Mouse (Mus musculus): Measurements from ENCODE around the gene Cpxm2. TPM values are rescaled to one million over a fixed set of nuclear protein-coding genes. Genes with fewer than 3 reads are reported as not detected.

Cpxm2 gene
- total and polyA plus RNA-seq, 3 experiments: not detected

DNA sequence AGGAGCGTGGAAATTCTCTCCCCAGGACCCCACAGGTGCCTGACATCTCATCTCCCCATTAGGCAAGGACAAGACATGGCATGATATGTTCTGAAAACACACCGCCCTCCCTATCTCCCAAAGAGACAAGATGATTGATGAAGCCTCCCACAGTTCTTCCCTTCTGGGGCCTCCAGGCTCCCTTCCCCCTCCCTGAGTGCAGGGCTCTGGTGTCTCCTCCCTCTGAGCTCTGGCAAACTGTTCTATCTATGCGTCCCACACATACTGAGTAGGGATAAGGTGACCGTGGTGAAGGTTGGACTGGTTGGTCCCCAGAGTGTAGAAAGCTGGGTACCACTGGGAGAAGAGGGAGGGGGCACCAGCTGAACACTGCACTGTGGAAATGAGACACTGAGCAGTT lies 56.1 kb downstream of the Cpxm2 start:
- Histone ChIP-seq H3K27ac (ENCODE audit: insufficient read depth, low read depth) (no peak overlapping the region), H3K9me3 (replicated peaks; ENCODE audit: low read length) (peaks cover 1% of the 10 kb centered on the region), H3K4me1 (ENCODE audit: control insufficient read depth in 1 of 2, insufficient read depth in 2 of 2) (no peaks in the 10 kb centered on the region), H3K36me3 (replicated peaks in 1 of 2; ENCODE audit: control insufficient read depth in 1 of 2, insufficient read depth in 1 of 2, low read length in 1 of 2) (no peaks in the 10 kb centered on the region), H3K4me2 (ENCODE audit: insufficient read depth, low read depth, poor library complexity, severe bottlenecking) (no peak overlapping the region), H3K79me2 (replicated peaks; ENCODE audit: control insufficient read depth, extremely low read depth, insufficient read depth, poor library complexity, severe bottlenecking) (no peaks in the 10 kb centered on the region), H3K27me3 (replicated peaks) (peaks cover 91% of the 10 kb centered on the region), H3K9ac (ENCODE audit: insufficient read depth, low read depth) (no peak overlapping the region), H3K4me3 (replicated peaks in 1 of 3; ENCODE audit: low read depth in 2 of 3, low read length in 2 of 3, poor library complexity in 1 of 3) (no peak overlapping the region)
- DNase-seq (ENCODE audit: extremely low read depth): no peak
- dilution Hi-C loops (cut with MboI; ENCODE audit: extremely low pct_ligation_motif_present, extremely low pct_unique_long_range_greater_than_20kb, low sequenced_read_pairs): no loop called here
- in situ Hi-C loops (cut with MboI; ENCODE audit: low pct_ligation_motif_present, low pct_unique_long_range_greater_than_20kb, low sequenced_read_pairs): no loop called here
- TF ChIP-seq PAX5 (IDR thresholded peaks at IDR 0.05; ENCODE audit: low read length) (no peak), ELF1 (IDR thresholded peaks at IDR 0.05; ENCODE audit: low read depth, low read length) (no peak), GABPA (IDR thresholded peaks at IDR 0.05; ENCODE audit: insufficient replicate concordance, low read depth, low read length) (no peak), HCFC1 (IDR thresholded peaks at IDR 0.05; ENCODE audit: low read depth, low read length) (no peak)

DNA sequence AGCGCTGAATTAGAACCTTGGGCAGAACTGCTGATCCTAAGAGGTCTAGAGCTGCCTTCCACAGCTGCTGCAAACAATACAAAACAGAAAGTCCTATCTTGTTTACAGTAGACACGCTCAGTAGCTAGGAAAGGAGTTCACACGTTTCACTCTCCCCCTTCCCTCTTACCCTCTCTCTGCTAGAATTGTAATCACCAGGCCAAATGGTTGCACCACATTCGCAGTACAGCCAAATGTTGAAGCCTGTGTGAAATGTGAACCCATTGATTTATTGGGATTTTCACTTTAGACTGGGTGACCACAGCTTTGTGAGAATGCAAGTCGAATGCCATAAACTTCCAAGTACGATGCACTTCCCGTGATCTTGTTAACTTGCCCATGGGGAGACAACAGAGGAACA lies 59.9 kb downstream of the Cpxm2 start:
- in situ Hi-C loops (cut with MboI; ENCODE audit: low pct_ligation_motif_present, low pct_unique_long_range_greater_than_20kb, low sequenced_read_pairs) (no loop called here), dilution Hi-C loops (cut with MboI; ENCODE audit: extremely low pct_ligation_motif_present, extremely low pct_unique_long_range_greater_than_20kb, low sequenced_read_pairs) (no loop called here)
- Histone ChIP-seq H3K79me2 (replicated peaks; ENCODE audit: control insufficient read depth, extremely low read depth, insufficient read depth, poor library complexity, severe bottlenecking) (no peaks in the 10 kb centered on the region), H3K27ac (ENCODE audit: insufficient read depth, low read depth) (no peak overlapping the region), H3K9me3 (replicated peaks; ENCODE audit: low read length) (no peaks in the 10 kb centered on the region), H3K4me3 (replicated peaks in 1 of 3; ENCODE audit: low read depth in 2 of 3, low read length in 2 of 3, poor library complexity in 1 of 3) (no peak overlapping the region), H3K36me3 (replicated peaks in 1 of 2; ENCODE audit: control insufficient read depth in 1 of 2, insufficient read depth in 1 of 2, low read length in 1 of 2) (no peaks in the 10 kb centered on the region), H3K4me2 (ENCODE audit: insufficient read depth, low read depth, poor library complexity, severe bottlenecking) (no peak overlapping the region), H3K4me1 (ENCODE audit: control insufficient read depth in 1 of 2, insufficient read depth in 2 of 2) (no peaks in the 10 kb centered on the region), H3K9ac (ENCODE audit: insufficient read depth, low read depth) (no peak overlapping the region), H3K27me3 (replicated peaks) (peaks cover 91% of the 10 kb centered on the region)
- no peak for TF ChIP-seq MAX (IDR thresholded peaks at IDR 0.05; ENCODE audit: low read length)
- no peak for TF ChIP-seq BHLHE40 (IDR thresholded peaks at IDR 0.05; ENCODE audit: low read depth, low read length)
- TF ChIP-seq SIN3A (IDR thresholded peaks at IDR 0.05; ENCODE audit: low read length): no peak
- TF ChIP-seq POLR2AphosphoS2 (IDR thresholded peaks at IDR 0.05; ENCODE audit: low read depth, low read length): no peak
- TF ChIP-seq USF2 (conservative IDR thresholded peaks at IDR 0.05; ENCODE audit: low read depth, low read length): no peak
- TF ChIP-seq ZNF384 (IDR thresholded peaks at IDR 0.05; ENCODE audit: low read depth, low read length): no peak
- no peak for TF ChIP-seq UBTF (IDR thresholded peaks at IDR 0.05; ENCODE audit: low read depth, low read length)
- no peak for TF ChIP-seq POLR2A (IDR thresholded peaks at IDR 0.05; ENCODE audit: low read depth, low read length)
- no peak for TF ChIP-seq ELF1 (IDR thresholded peaks at IDR 0.05; ENCODE audit: low read depth, low read length)
- TF ChIP-seq CHD2 (IDR thresholded peaks at IDR 0.05; ENCODE audit: low read length): no peak
- no peak for TF ChIP-seq JUN (IDR thresholded peaks at IDR 0.05; ENCODE audit: insufficient read depth, low read depth, low read length)
- TF ChIP-seq PAX5 (IDR thresholded peaks at IDR 0.05; ENCODE audit: low read length): no peak
- no peak for TF ChIP-seq EP300 (IDR thresholded peaks at IDR 0.05; ENCODE audit: low read length)
- TF ChIP-seq TCF12 (IDR thresholded peaks at IDR 0.05; ENCODE audit: low read depth, low read length): no peak
- no peak for TF ChIP-seq NELFE (IDR thresholded peaks at IDR 0.05; ENCODE audit: low read depth, low read length)
- TF ChIP-seq E2F4 (IDR thresholded peaks at IDR 0.05; ENCODE audit: insufficient replicate concordance, low read depth, low read length): no peak
- DNase-seq (ENCODE audit: extremely low read depth): no peak
